22 mouse cellular contexts compared by ENCODE assay signal in genomic region chr4:150563281-150563680, GRCm38 (mm10).
DNase-seq lines count a peak whose midpoint lies in the region; ATAC-seq and TF ChIP-seq lines count a peak whose summit lies in the region.
"Had no signal": no experiment of that assay in that cellular context is flagged by ENCODE, and none has a peak within 500 bp of the region (broad histone marks: within the 10 kb centered on the region; RNA-seq: fewer than 3 reads in every experiment).

No protein-coding gene starts in this region.

- no peak for DNase-seq in hindbrain, embryonic 10.5 days (ENCODE audit: low spot score)
- no peak for DNase-seq in midbrain, postnatal 0 days (ENCODE audit: low spot score)
- peak; percentile 37 to 74 for DNase-seq in kidney, postnatal 36 days
- no peak for DNase-seq in cerebellum, adult 11-12 months
- DNase-seq in Muller cell, postnatal 12 days (ENCODE audit: inconsistent ontology term), result no peak
- DNase-seq: adrenal gland, postnatal 25 days; cerebellum, adult 2 months; heart, postnatal 10 days; liver, embryonic 13.5 days; lung, embryonic 14.5 days; lung, postnatal 4 days; retina, postnatal 1 day; right cerebral cortex, postnatal 4 days had no signal

- H3K36me3 ChIP-seq in hindbrain, embryonic 10.5 days, result peaks cover 8% of the 10 kb centered on the region
- no peaks in the 10 kb centered on the region for H3K36me3 ChIP-seq in hindbrain, embryonic 16.5 days (ENCODE audit: control insufficient read depth, insufficient read depth, low read length)
- H3K36me3 ChIP-seq in midbrain, embryonic 12.5 days, result no peaks in the 10 kb centered on the region
- H3K36me3 ChIP-seq in midbrain, postnatal 0 days (ENCODE audit: insufficient read depth, low read length), result no peaks in the 10 kb centered on the region; the same call in 1 of the 2 replicates
- H3K36me3 ChIP-seq in hindbrain, embryonic 15.5 days, result no peaks in the 10 kb centered on the region
- H3K36me3 ChIP-seq: heart, embryonic 10.5 days; liver, embryonic 13.5 days had no signal

- H3K4me2 ChIP-seq in hindbrain, embryonic 16.5 days (ENCODE audit: low read length), result no peak overlapping the region
- H3K4me2 ChIP-seq in midbrain, embryonic 12.5 days (replicated peaks), result no peak overlapping the region
- H3K4me2 ChIP-seq in midbrain, postnatal 0 days (ENCODE audit: low read depth, low read length, poor library complexity, severe bottlenecking), result no peak overlapping the region
- H3K4me2 ChIP-seq in hindbrain, embryonic 15.5 days, result no peak overlapping the region
- H3K4me2 ChIP-seq: forebrain, embryonic 13.5 days; limb, embryonic 13.5 days; liver, embryonic 13.5 days; lung, embryonic 14.5 days had no signal

- no peak for ATAC-seq in hindbrain, embryonic 16.5 days
- no peak for ATAC-seq in midbrain, embryonic 12.5 days (ENCODE audit: low FRiP score, low read depth)
- no peak for ATAC-seq in midbrain, postnatal 0 days (ENCODE audit: low FRiP score)
- no peak for ATAC-seq in hindbrain, embryonic 15.5 days (ENCODE audit: low FRiP score, low read depth)
- ATAC-seq: forebrain, embryonic 13.5 days had no signal

- no peak overlapping the region for H3K9ac ChIP-seq in hindbrain, embryonic 16.5 days (ENCODE audit: low read depth, low read length)
- no peak overlapping the region for H3K9ac ChIP-seq in midbrain, embryonic 12.5 days (replicated peaks)
- no peak overlapping the region for H3K9ac ChIP-seq in midbrain, postnatal 0 days (replicated peaks; ENCODE audit: low read length, poor library complexity, severe bottlenecking)
- no peak overlapping the region for H3K9ac ChIP-seq in hindbrain, embryonic 15.5 days
- H3K9ac ChIP-seq: forebrain, embryonic 13.5 days; limb, embryonic 13.5 days; liver, embryonic 13.5 days; lung, embryonic 14.5 days had no signal

- peak overlapping the region; percentile 0; the same call in 1 of the 2 replicates for H3K27ac ChIP-seq in hindbrain, embryonic 10.5 days
- H3K27ac ChIP-seq in hindbrain, embryonic 16.5 days (ENCODE audit: low read depth, low read length), result no peak overlapping the region
- H3K27ac ChIP-seq in midbrain, embryonic 12.5 days (replicated peaks), result peak overlapping the region; percentile 39; the same call in 1 of the 2 replicates
- no peak overlapping the region for H3K27ac ChIP-seq in midbrain, postnatal 0 days (ENCODE audit: low read depth, low read length)
- 0 out of 2 replicates have a peak overlapping the region, but pooled peaks have one; percentile 50 for H3K27ac ChIP-seq in hindbrain, embryonic 15.5 days (replicated peaks)
- H3K27ac ChIP-seq: forebrain, embryonic 13.5 days; heart, embryonic 10.5 days; limb, embryonic 13.5 days; liver, embryonic 13.5 days had no signal

- no peak overlapping the region for H3K4me3 ChIP-seq in hindbrain, embryonic 10.5 days
- no peak overlapping the region for H3K4me3 ChIP-seq in hindbrain, embryonic 16.5 days (ENCODE audit: low read length)
- no peak overlapping the region for H3K4me3 ChIP-seq in midbrain, embryonic 12.5 days
- no peak overlapping the region for H3K4me3 ChIP-seq in midbrain, postnatal 0 days (ENCODE audit: low read depth, low read length)
- no peak overlapping the region for H3K4me3 ChIP-seq in hindbrain, embryonic 15.5 days
- H3K4me3 ChIP-seq: erythroblast, embryonic 14.5 days; forebrain, embryonic 13.5 days; heart, embryonic 10.5 days; limb, embryonic 13.5 days; liver, embryonic 13.5 days; myocyte had no signal

- peaks cover 24% of the 10 kb centered on the region for H3K4me1 ChIP-seq in hindbrain, embryonic 10.5 days (replicated peaks)
- H3K4me1 ChIP-seq in hindbrain, embryonic 16.5 days (ENCODE audit: control insufficient read depth, insufficient read depth, low read depth, low read length), result peaks cover 13% of the 10 kb centered on the region
- peaks cover 19% of the 10 kb centered on the region for H3K4me1 ChIP-seq in midbrain, embryonic 12.5 days
- no peaks in the 10 kb centered on the region for H3K4me1 ChIP-seq in midbrain, postnatal 0 days (ENCODE audit: insufficient read depth, low read length)
- peaks cover 28% of the 10 kb centered on the region for H3K4me1 ChIP-seq in hindbrain, embryonic 15.5 days (replicated peaks)

- no peaks in the 10 kb centered on the region for H3K27me3 ChIP-seq in hindbrain, embryonic 10.5 days (ENCODE audit: insufficient read depth, poor library complexity, severe bottlenecking)
- H3K27me3 ChIP-seq in hindbrain, embryonic 16.5 days (replicated peaks; ENCODE audit: control insufficient read depth, insufficient read depth, low read length), result no peaks in the 10 kb centered on the region
- H3K27me3 ChIP-seq in midbrain, embryonic 12.5 days, result 0 out of 2 replicates have a peak, but pooled peaks cover 4% of the 10 kb centered on the region
- H3K27me3 ChIP-seq in midbrain, postnatal 0 days (ENCODE audit: insufficient read depth, low read length), result no peaks in the 10 kb centered on the region
- H3K27me3 ChIP-seq in hindbrain, embryonic 15.5 days, result no peaks in the 10 kb centered on the region
- H3K27me3 ChIP-seq: CH12.LX; forebrain, embryonic 13.5 days; limb, embryonic 13.5 days; liver, embryonic 13.5 days had no signal

- TF ChIP-seq CTCF in midbrain, postnatal 0 days (IDR thresholded peaks at IDR 0.05), result no peak

- 54% methylated on average over 5 of the region's 5 CpGs for WGBS in hindbrain, embryonic 10.5 days
- 26% methylated on average over 5 of the region's 5 CpGs for WGBS in hindbrain, embryonic 16.5 days
- WGBS in midbrain, embryonic 12.5 days, result 51% methylated on average over 5 of the region's 5 CpGs
- WGBS in midbrain, postnatal 0 days, result 24% methylated on average over 5 of the region's 5 CpGs
- WGBS in hindbrain, embryonic 15.5 days, result 30% methylated on average over 5 of the region's 5 CpGs

- no peaks in the 10 kb centered on the region for H3K9me3 ChIP-seq in hindbrain, embryonic 10.5 days
- no peaks in the 10 kb centered on the region for H3K9me3 ChIP-seq in hindbrain, embryonic 16.5 days (ENCODE audit: control insufficient read depth, low read length)
- no peaks in the 10 kb centered on the region for H3K9me3 ChIP-seq in midbrain, embryonic 12.5 days
- H3K9me3 ChIP-seq in midbrain, postnatal 0 days (ENCODE audit: low read length), result no peaks in the 10 kb centered on the region
- no peaks in the 10 kb centered on the region for H3K9me3 ChIP-seq in hindbrain, embryonic 15.5 days
- H3K9me3 ChIP-seq: forebrain, embryonic 13.5 days; heart, embryonic 10.5 days; limb, embryonic 13.5 days; liver, embryonic 13.5 days had no signal

Comparison
In these comparisons a context has a peak if more than half of its experiments do, and no peak if none do; other contexts are left out.
1. H3K27ac ChIP-seq: peak in hindbrain, embryonic 10.5 days (single experiment), midbrain, embryonic 12.5 days (single experiment) and hindbrain, embryonic 15.5 days (single experiment); none in hindbrain, embryonic 16.5 days (single experiment) and midbrain, postnatal 0 days (single experiment).
2. DNase-seq: peak in kidney, postnatal 36 days (2 of 2); none in hindbrain, embryonic 10.5 days (single experiment), midbrain, postnatal 0 days (single experiment), cerebellum, adult 11-12 months (single experiment) and Muller cell, postnatal 12 days (single experiment).